Comparison of ENCODE assay signal across 25 mouse cellular contexts in genomic region chr3:146097861-146098260, GRCm38 (mm10). TPM values are rescaled to one million over a fixed set of nuclear protein-coding genes. Genes with fewer than 3 reads are reported as not detected.
A peak's percentile ranks its signal among the peaks of the same experiment; 100 is the strongest.
DNase-seq lines count a peak whose midpoint lies in the region; ATAC-seq and TF ChIP-seq lines count a peak whose summit lies in the region.
"Had no signal": no experiment of that assay in that cellular context is flagged by ENCODE, and none has a peak within 500 bp of the region (broad histone marks: within the 10 kb centered on the region; RNA-seq: fewer than 3 reads in every experiment).

No protein-coding gene starts in this region.

- POLR2A ChIA-PET in Patski (lab: Charles Lee): no interaction called here

- H3K27me3 ChIP-seq in Patski: no peaks in the 10 kb centered on the region
- H3K27me3 ChIP-seq in midbrain, embryonic 14.5 days (ENCODE audit: control insufficient read depth, insufficient read depth, low read length): no peaks in the 10 kb centered on the region
- H3K27me3 ChIP-seq in kidney, embryonic 14.5 days (ENCODE audit: control insufficient read depth, insufficient read depth, low read length): no peaks in the 10 kb centered on the region
- H3K27me3 ChIP-seq: embryonic facial prominence, embryonic 13.5 days; embryonic facial prominence, embryonic 15.5 days; forebrain, embryonic 12.5 days had no signal

- 94% methylated on average over 4 of the region's 4 CpGs for WGBS in midbrain, embryonic 14.5 days
- WGBS in kidney, embryonic 14.5 days: 86% methylated on average over 4 of the region's 4 CpGs

- DNase-seq in spleen, postnatal 4 days (ENCODE audit: low spot score in 2 of 2): peak; percentile 11 to 51
- DNase-seq in spleen, postnatal 14 days (ENCODE audit: low spot score in 2 of 2): no peak
- peak; percentile 1 for DNase-seq in thymus, postnatal 4 days
- no peak for DNase-seq in thymus, postnatal 25 days
- no peak for DNase-seq in Patski (ENCODE audit: low read depth, low spot score)
- DNase-seq in midbrain, embryonic 14.5 days: no peak
- DNase-seq: adrenal gland, adult 2 months; adrenal gland, postnatal 10 days; adrenal gland, postnatal 25 days; cerebellum, adult 11 months; cerebellum, adult 18-20 months; cerebellum, adult 8-10 months; cerebellum, adult 9-11 months; cerebellum, postnatal 14 days; cerebellum, postnatal 36 days; embryo, embryonic 11 days had no signal

- H3K4me3 ChIP-seq in midbrain, embryonic 14.5 days (replicated peaks; ENCODE audit: low read depth, low read length): no peak overlapping the region
- no peak overlapping the region for H3K4me3 ChIP-seq in kidney, embryonic 14.5 days (ENCODE audit: low read length)
- H3K4me3 ChIP-seq: embryonic facial prominence, embryonic 13.5 days; embryonic facial prominence, embryonic 15.5 days; erythroblast, embryonic 14.5 days; forebrain, embryonic 10.5 days; forebrain, embryonic 12.5 days had no signal

- ATAC-seq in Patski: peak; percentile 13
- no peak for ATAC-seq in midbrain, embryonic 14.5 days (ENCODE audit: low FRiP score, low TSS enrichment)
- ATAC-seq in kidney, embryonic 14.5 days (ENCODE audit: low FRiP score, low TSS enrichment): no peak
- ATAC-seq: forebrain, embryonic 14.5 days; forebrain, embryonic 16.5 days had no signal

- H3K9ac ChIP-seq in midbrain, embryonic 14.5 days (replicated peaks; ENCODE audit: low read length): no peak overlapping the region
- H3K9ac ChIP-seq in kidney, embryonic 14.5 days (ENCODE audit: low read depth, low read length): no peak overlapping the region
- H3K9ac ChIP-seq: embryonic facial prominence, embryonic 13.5 days; embryonic facial prominence, embryonic 15.5 days; forebrain, embryonic 12.5 days had no signal

- no peaks in the 10 kb centered on the region for H3K9me3 ChIP-seq in midbrain, embryonic 14.5 days (ENCODE audit: control insufficient read depth, low read length)
- H3K9me3 ChIP-seq in kidney, embryonic 14.5 days (ENCODE audit: control insufficient read depth, low read length): no peaks in the 10 kb centered on the region
- H3K9me3 ChIP-seq: embryonic facial prominence, embryonic 13.5 days; embryonic facial prominence, embryonic 15.5 days; forebrain, embryonic 12.5 days had no signal

- no peaks in the 10 kb centered on the region for H3K4me1 ChIP-seq in midbrain, embryonic 14.5 days (ENCODE audit: control insufficient read depth, insufficient read depth, low read length)
- H3K4me1 ChIP-seq in kidney, embryonic 14.5 days (ENCODE audit: control insufficient read depth, insufficient read depth, low read length): no peaks in the 10 kb centered on the region
- H3K4me1 ChIP-seq: embryonic facial prominence, embryonic 13.5 days; embryonic facial prominence, embryonic 15.5 days; forebrain, embryonic 10.5 days; forebrain, embryonic 12.5 days had no signal

- CTCF ChIA-PET in Patski (lab: Charles Lee): interaction anchor here (1.1 to 1.5 kb wide), 3 partner anchors 11 to 27 kb away, joined by 3 to 4 read pairs (median 3); no protein-coding TSS in a partner anchor

- TF ChIP-seq CTCF in Patski (IDR thresholded peaks at IDR 0.05): no peak

- no peak overlapping the region for H3K27ac ChIP-seq in midbrain, embryonic 14.5 days (replicated peaks; ENCODE audit: low read depth, low read length)
- no peak overlapping the region for H3K27ac ChIP-seq in kidney, embryonic 14.5 days (ENCODE audit: low read depth, low read length)
- H3K27ac ChIP-seq: embryonic facial prominence, embryonic 13.5 days; embryonic facial prominence, embryonic 15.5 days; forebrain, embryonic 10.5 days; forebrain, embryonic 12.5 days had no signal

- H3K4me2 ChIP-seq in midbrain, embryonic 14.5 days (ENCODE audit: low read length): no peak overlapping the region
- no peak overlapping the region for H3K4me2 ChIP-seq in kidney, embryonic 14.5 days (replicated peaks; ENCODE audit: low read depth, low read length)
- H3K4me2 ChIP-seq: embryonic facial prominence, embryonic 13.5 days; embryonic facial prominence, embryonic 15.5 days; forebrain, embryonic 12.5 days had no signal

- in situ Hi-C loops in Patski (cut with MboI; ENCODE audit: low pct_unique_long_range_greater_than_20kb): no loop called here

- H3K36me3 ChIP-seq in midbrain, embryonic 14.5 days (ENCODE audit: control insufficient read depth, insufficient read depth, low read length): no peaks in the 10 kb centered on the region
- no peaks in the 10 kb centered on the region for H3K36me3 ChIP-seq in kidney, embryonic 14.5 days (ENCODE audit: control insufficient read depth, insufficient read depth, low read length)
- H3K36me3 ChIP-seq: embryonic facial prominence, embryonic 13.5 days; embryonic facial prominence, embryonic 15.5 days; forebrain, embryonic 10.5 days; forebrain, embryonic 12.5 days had no signal

RNA-seq across cellular contexts. Expression of gene Wdr63, which starts 10.1 kb away (rescaled TPM):
- polyA plus RNA-seq in Patski (2021): 0.17 TPM
- 0.51 and 0.83 TPM in 2 replicates for polyA plus RNA-seq in midbrain, embryonic 14.5 days (2014; fragmentation: Nextera tagmentation; extraction: Ambion mirVana)
- 0.44 TPM in 1 of 2 replicates, not detected in the other for polyA plus RNA-seq in kidney, embryonic 14.5 days (2014; fragmentation: Nextera tagmentation; extraction: Ambion mirVana)
- polyA plus RNA-seq: adrenal gland, adult 2 months; erythroblast, embryonic 14.5 days; forebrain, embryonic 10.5 days had no signal

RNA-seq across cellular contexts. Expression of gene Mcoln3, which starts 19.4 kb away (rescaled TPM):
- 0.04 TPM for polyA plus RNA-seq in Patski (2021)
- 0.20 and 0.61 TPM in 2 replicates for polyA plus RNA-seq in midbrain, embryonic 14.5 days (2014; fragmentation: Nextera tagmentation; extraction: Ambion mirVana)
- 6.5 and 8.9 TPM in 2 replicates for polyA plus RNA-seq in kidney, embryonic 14.5 days (2014; fragmentation: Nextera tagmentation; extraction: Ambion mirVana)
- polyA plus RNA-seq: adrenal gland, adult 2 months; C2C12; erythroblast, embryonic 14.5 days had no signal

RNA-seq across cellular contexts. Expression of gene Mcoln2, which starts 51.8 kb away (rescaled TPM):
- 0.03 TPM for polyA plus RNA-seq in Patski (2021)
- polyA plus RNA-seq in midbrain, embryonic 14.5 days (2014; fragmentation: Nextera tagmentation; extraction: Ambion mirVana): 0.30 TPM in 1 of 2 replicates, not detected in the other
- 0.74 and 1.1 TPM in 2 replicates for polyA plus RNA-seq in kidney, embryonic 14.5 days (2014; fragmentation: Nextera tagmentation; extraction: Ambion mirVana)
- polyA plus RNA-seq: adrenal gland, adult 2 months; erythroblast, embryonic 14.5 days; forebrain, embryonic 16.5 days had no signal

Comparison
In these comparisons a context has a peak if more than half of its experiments do, and no peak if none do; other contexts are left out.
1. DNase-seq: peak in spleen, postnatal 4 days (2 of 2) and thymus, postnatal 4 days (single experiment); none in spleen, postnatal 14 days (0 of 2), thymus, postnatal 25 days (single experiment), Patski (single experiment) and midbrain, embryonic 14.5 days (single experiment).